Mouse (Mus musculus): ENCODE data around the gene Gm12666.

- no peak for TF ChIP-seq EP300 (IDR thresholded peaks at IDR 0.05)
- TF ChIP-seq CTCF (IDR thresholded peaks at IDR 0.05) = no peak
These were observed 44.4 kb downstream of the Gm12666 start, which contains the start of gene Izumo3 for GRCm38 (mm10) chr4:92147134-92147533.

Measured in lung, postnatal 0 days (tissue).